Mouse (Mus musculus): Measurements from ENCODE around the gene Tex38. TPM values are rescaled to one million over a fixed set of nuclear protein-coding genes. Genes with fewer than 3 reads are reported as not detected.

Gene Tex38
- polyA plus RNA-seq, 1 experiment from 2014 or later = not detected

- no peaks in the 10 kb centered on the region for H3K4me1 ChIP-seq (replicated peaks)
- H3K27ac ChIP-seq = no peak overlapping the region
- no peaks in the 10 kb centered on the region for H3K27me3 ChIP-seq
- no peak overlapping the region for H3K9ac ChIP-seq
- H3K4me2 ChIP-seq = no peak overlapping the region
- peaks cover 16% of the 10 kb centered on the region for H3K36me3 ChIP-seq
- no peaks in the 10 kb centered on the region for H3K9me3 ChIP-seq (replicated peaks)
- no peak for ATAC-seq (replicated peaks; ENCODE audit: insufficient number of reproducible peaks, insufficient read depth, low FRiP score, low read depth)
- H3K4me3 ChIP-seq = no peak overlapping the region
- 90% methylated on average over 5 of the region's 5 CpGs for WGBS
Measured at GRCm38 (mm10) chr4:115815606-115816005, 34.8 kb upstream of the Tex38 start.

GRCm38 (mm10) chr4:115812326-115812725, 31.5 kb upstream of the Tex38 start:
- no peak overlapping the region for H3K9ac ChIP-seq
- H3K4me3 ChIP-seq = no peak overlapping the region
- 79% methylated on average over 4 of the region's 4 CpGs for WGBS
- no peaks in the 10 kb centered on the region for H3K4me1 ChIP-seq (replicated peaks)
- ATAC-seq (replicated peaks; ENCODE audit: insufficient number of reproducible peaks, insufficient read depth, low FRiP score, low read depth) = no peak
- no peaks in the 10 kb centered on the region for H3K27me3 ChIP-seq
- H3K4me2 ChIP-seq = no peak overlapping the region
- H3K9me3 ChIP-seq (replicated peaks) = no peaks in the 10 kb centered on the region
- peaks cover 16% of the 10 kb centered on the region for H3K36me3 ChIP-seq
- H3K27ac ChIP-seq = no peak overlapping the region

- H3K9me3 ChIP-seq (replicated peaks) = no peaks in the 10 kb centered on the region
- H3K9ac ChIP-seq = no peak overlapping the region
- 74% methylated on average over 3 of the region's 3 CpGs for WGBS
- H3K4me3 ChIP-seq = no peak overlapping the region
- H3K27me3 ChIP-seq = no peaks in the 10 kb centered on the region
- no peak overlapping the region for H3K4me2 ChIP-seq
- H3K4me1 ChIP-seq (replicated peaks) = no peaks in the 10 kb centered on the region
- peaks cover 63% of the 10 kb centered on the region for H3K36me3 ChIP-seq
- no peak for ATAC-seq (replicated peaks; ENCODE audit: insufficient number of reproducible peaks, insufficient read depth, low FRiP score, low read depth)
- no peak overlapping the region for H3K27ac ChIP-seq
Measured at GRCm38 (mm10) chr4:115799981-115800380, 19.2 kb upstream of the Tex38 start.

- no peak for ATAC-seq (replicated peaks; ENCODE audit: insufficient number of reproducible peaks, insufficient read depth, low FRiP score, low read depth)
- H3K27me3 ChIP-seq = no peaks in the 10 kb centered on the region
- peaks cover 71% of the 10 kb centered on the region for H3K36me3 ChIP-seq
- WGBS = 85% methylated on average over 3 of the region's 3 CpGs
- no peak overlapping the region for H3K9ac ChIP-seq
- no peak overlapping the region for H3K4me3 ChIP-seq
- no peak overlapping the region for H3K27ac ChIP-seq
- no peaks in the 10 kb centered on the region for H3K4me1 ChIP-seq (replicated peaks)
- no peaks in the 10 kb centered on the region for H3K9me3 ChIP-seq (replicated peaks)
- H3K4me2 ChIP-seq = no peak overlapping the region
Measured at GRCm38 (mm10) chr4:115795360-115795759, 14.5 kb upstream of the Tex38 start.

- WGBS = 78% methylated on average over 3 of the region's 3 CpGs
- no peak overlapping the region for H3K27ac ChIP-seq
- peaks cover 59% of the 10 kb centered on the region for H3K36me3 ChIP-seq
- no peak overlapping the region for H3K9ac ChIP-seq
- no peaks in the 10 kb centered on the region for H3K27me3 ChIP-seq
- H3K4me2 ChIP-seq = no peak overlapping the region
- peaks cover 2% of the 10 kb centered on the region for H3K4me1 ChIP-seq (replicated peaks)
- no peak overlapping the region for H3K4me3 ChIP-seq
- ATAC-seq (replicated peaks; ENCODE audit: insufficient number of reproducible peaks, insufficient read depth, low FRiP score, low read depth) = no peak
- H3K9me3 ChIP-seq (replicated peaks) = no peaks in the 10 kb centered on the region
Measured at GRCm38 (mm10) chr4:115790864-115791263, 10.0 kb upstream of the Tex38 start.

- Histone ChIP-seq H3K27ac (peak overlapping the region; percentile 84), H3K9ac (peak overlapping the region; percentile 84), H3K36me3 (peaks cover 26% of the 10 kb centered on the region; the same call in 1 of the 2 replicates), H3K4me3 (peak overlapping the region; percentile 84), H3K27me3 (no peaks in the 10 kb centered on the region), H3K9me3 (replicated peaks) (no peaks in the 10 kb centered on the region), H3K4me1 (replicated peaks) (peaks cover 14% of the 10 kb centered on the region), H3K4me2 (peak overlapping the region; percentile 87)
- peak; percentile 21; the same call in 1 of the 2 replicates for ATAC-seq (replicated peaks; ENCODE audit: insufficient number of reproducible peaks, insufficient read depth, low FRiP score, low read depth)
- 44% methylated on average over 7 of the region's 7 CpGs for WGBS
Measured at GRCm38 (mm10) chr4:115785511-115786034, 4.8 kb upstream of the Tex38 start.

- peak within 1 kb of the TSS; percentile 84 for H3K27ac ChIP-seq
- peak; percentile 78 for ATAC-seq (replicated peaks; ENCODE audit: insufficient number of reproducible peaks, insufficient read depth, low FRiP score, low read depth)
- WGBS = under 1% methylated on average over 69 of the region's 69 CpGs
- no peaks in the 10 kb centered on the region for H3K9me3 ChIP-seq (replicated peaks)
- no peaks in the 10 kb centered on the region for H3K27me3 ChIP-seq
- peaks cover 20% of the 10 kb centered on the region for H3K4me1 ChIP-seq (replicated peaks)
- H3K36me3 ChIP-seq = peaks cover 20% of the 10 kb centered on the region; the same call in 1 of the 2 replicates
- H3K4me2 ChIP-seq = peak within 1 kb of the TSS; percentile 87
- peak within 1 kb of the TSS; percentile 84 for H3K4me3 ChIP-seq
- peak within 1 kb of the TSS; percentile 84 for H3K9ac ChIP-seq
Measured at GRCm38 (mm10) chr4:115784769-115785510, 4.1 kb upstream of the Tex38 start, which contains the start of gene Atpaf1. Gene Atpaf1 (plus strand): TSS chr4:115784812.

GRCm38 (mm10) chr4:115782026-115782805, 1.4 kb upstream of the Tex38 start:
- no peak overlapping the region for H3K27ac ChIP-seq
- no peak overlapping the region for H3K9ac ChIP-seq
- H3K36me3 ChIP-seq = no peaks in the 10 kb centered on the region
- H3K4me2 ChIP-seq = no peak overlapping the region
- ATAC-seq (replicated peaks; ENCODE audit: insufficient number of reproducible peaks, insufficient read depth, low FRiP score, low read depth) = no peak
- no peaks in the 10 kb centered on the region for H3K27me3 ChIP-seq
- WGBS = 83% methylated on average over 5 of the region's 5 CpGs
- H3K9me3 ChIP-seq (replicated peaks) = no peaks in the 10 kb centered on the region
- H3K4me1 ChIP-seq (replicated peaks) = peaks cover 22% of the 10 kb centered on the region
- H3K4me3 ChIP-seq = no peak overlapping the region

- Histone ChIP-seq H3K36me3 (peaks cover 4% of the 10 kb centered on the region; the same call in 1 of the 2 replicates), H3K27ac (no peak overlapping the region), H3K4me3 (no peak overlapping the region), H3K9ac (no peak overlapping the region), H3K4me1 (replicated peaks) (peaks cover 15% of the 10 kb centered on the region), H3K27me3 (no peaks in the 10 kb centered on the region), H3K9me3 (replicated peaks) (no peaks in the 10 kb centered on the region), H3K4me2 (no peak overlapping the region)
- no peak for ATAC-seq (replicated peaks; ENCODE audit: insufficient number of reproducible peaks, insufficient read depth, low FRiP score, low read depth)
- WGBS = 33% methylated on average over 6 of the region's 6 CpGs
Measured at GRCm38 (mm10) chr4:115780269-115780668, 549 bp downstream of the Tex38 start.

GRCm38 (mm10) chr4:115777627-115778026, 3.2 kb downstream of the Tex38 start:
- peaks cover 7% of the 10 kb centered on the region; the same call in 1 of the 2 replicates for H3K4me1 ChIP-seq (replicated peaks)
- no peak overlapping the region for H3K27ac ChIP-seq
- H3K9ac ChIP-seq = no peak overlapping the region
- peaks cover 8% of the 10 kb centered on the region; the same call in 1 of the 2 replicates for H3K36me3 ChIP-seq
- no peak overlapping the region for H3K4me2 ChIP-seq
- 85% methylated on average over 2 of the region's 2 CpGs for WGBS
- ATAC-seq (replicated peaks; ENCODE audit: insufficient number of reproducible peaks, insufficient read depth, low FRiP score, low read depth) = no peak
- H3K9me3 ChIP-seq (replicated peaks) = no peaks in the 10 kb centered on the region
- H3K27me3 ChIP-seq = no peaks in the 10 kb centered on the region
- no peak overlapping the region for H3K4me3 ChIP-seq

- Histone ChIP-seq H3K4me1 (replicated peaks) (peaks cover 2% of the 10 kb centered on the region; the same call in 1 of the 2 replicates), H3K4me2 (no peak overlapping the region), H3K27ac (no peak overlapping the region), H3K36me3 (peaks cover 19% of the 10 kb centered on the region; the same call in 1 of the 2 replicates), H3K27me3 (no peaks in the 10 kb centered on the region), H3K9ac (no peak overlapping the region), H3K4me3 (no peak overlapping the region), H3K9me3 (replicated peaks) (no peaks in the 10 kb centered on the region)
- ATAC-seq (replicated peaks; ENCODE audit: insufficient number of reproducible peaks, insufficient read depth, low FRiP score, low read depth) = no peak
- 79% methylated on average over 6 of the region's 6 CpGs for WGBS
Measured at GRCm38 (mm10) chr4:115775056-115775455, 5.8 kb downstream of the Tex38 start.
